Mouse (Mus musculus) hindbrain, embryonic 14.5 days (tissue): Measurements from ENCODE around the gene Ctrb1. TPM values are rescaled to one million over a fixed set of nuclear protein-coding genes. Genes with fewer than 3 reads are reported as not detected.

Experiments
- ATAC-seq: fragments of 200-750 bp; cut with Nextera tagmentation; 2 replicates; pipeline ENCODE4 v1.8.0; 2017; ENCODE audit warnings: moderate number of reproducible peaks, mild to moderate bottlenecking, moderate TSS enrichment, moderate library complexity; ENCODE audit not compliant: low FRiP score
- DNase-seq: peaks from one replicate; pipeline ENCODE4 v3.0.0-alpha.2; 2015; ENCODE audit warnings: low spot score
- H3K27ac ChIP-seq: fragments of 300-500 bp; sonication (generic); 2 replicates; pipeline ENCODE4 v1.5.1; 2014; ENCODE audit warnings: mild to moderate bottlenecking, moderate library complexity
- H3K27me3 ChIP-seq: fragments of 300-500 bp; sonication (generic); 2 replicates; pipeline ENCODE4 v1.6.1; 2014; ENCODE audit warnings: mild to moderate bottlenecking, low read length, mixed read lengths; ENCODE audit not compliant: control insufficient read depth, insufficient read depth
- H3K36me3 ChIP-seq: fragments of 300-500 bp; sonication (generic); replicated peaks from 2 replicates; pipeline ENCODE4 v1.6.1; 2014; ENCODE audit not compliant: control insufficient read depth, insufficient read depth
- H3K4me1 ChIP-seq: fragments of 300-500 bp; sonication (generic); replicated peaks from 2 replicates; pipeline ENCODE4 v1.6.1; 2014; ENCODE audit warnings: antibody characterized with exemption, low read length, mixed read lengths; ENCODE audit not compliant: control insufficient read depth, insufficient read depth
- H3K4me2 ChIP-seq: fragments of 300-500 bp; sonication (generic); replicated peaks from 2 replicates; pipeline ENCODE4 v1.6.1; 2014; ENCODE audit warnings: mild to moderate bottlenecking, moderate library complexity
- H3K4me3 ChIP-seq: fragments of 300-500 bp; sonication (generic); replicated peaks from 2 replicates; pipeline ENCODE4 v1.5.1; 2014; ENCODE audit warnings: mild to moderate bottlenecking, low read length
- H3K9ac ChIP-seq: fragments of 300-500 bp; sonication (generic); 2 replicates; pipeline ENCODE4 v1.6.1; 2014
- H3K9me3 ChIP-seq: fragments of 300-500 bp; sonication (generic); 2 replicates; pipeline ENCODE4 v1.6.1; 2016; ENCODE audit warnings: low read length; ENCODE audit not compliant: control insufficient read depth
- WGBS: fragments of 180-500 bp; shearing (Covaris S2); extraction: QIAGEN DNeasy Blood & Tissue Kit; methylation state at CpG from one replicate; pipeline ENCODE4 v1.1.7; 2014; 5-methylcytosine and 5-hydroxymethylcytosine counted together
- polyA plus RNA-seq: library from polyadenylated mRNA; unstranded; fragments of >200 nt; fragmentation: Nextera tagmentation; extraction: Ambion mirVana; gene quantifications from 2 replicates; pipeline ENCODE4 v1.2.1, GENCODE M21; 2014

Ctrb1 gene
- polyA plus RNA-seq, 1 experiment from 2014 or later = not detected

DNA sequence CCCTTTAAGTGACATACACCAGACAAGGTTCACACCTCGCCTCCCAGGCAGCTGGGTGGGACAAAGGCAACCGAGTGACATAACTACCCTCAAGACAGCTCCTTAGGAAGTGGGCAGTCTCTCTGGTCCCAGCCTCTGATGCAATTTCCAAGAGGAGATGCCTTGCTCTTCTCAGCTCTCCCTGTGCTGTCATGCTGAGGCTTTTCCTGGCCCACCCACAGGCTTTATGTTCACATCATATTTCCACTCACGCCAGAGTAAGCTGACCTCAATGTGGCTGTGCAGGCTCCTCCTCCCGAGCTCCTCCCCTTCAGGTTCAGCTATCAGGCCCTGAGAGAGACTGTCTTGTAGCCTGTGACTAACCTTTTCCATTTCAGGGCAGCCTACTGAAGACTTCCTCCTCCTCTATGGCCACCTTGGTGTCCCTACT is 29.3 kb upstream of the Ctrb1 start:
- Histone ChIP-seq H3K27ac (no peak overlapping the region), H3K9me3 (no peaks in the 10 kb centered on the region), H3K36me3 (peaks cover 28% of the 10 kb centered on the region), H3K27me3 (no peaks in the 10 kb centered on the region), H3K4me1 (peaks cover 26% of the 10 kb centered on the region), H3K4me3 (no peak overlapping the region), H3K4me2 (no peak overlapping the region), H3K9ac (no peak overlapping the region)
- ATAC-seq = no peak
- 66% methylated on average over 4 of the region's 4 CpGs for WGBS
- DNase-seq = no peak

DNA sequence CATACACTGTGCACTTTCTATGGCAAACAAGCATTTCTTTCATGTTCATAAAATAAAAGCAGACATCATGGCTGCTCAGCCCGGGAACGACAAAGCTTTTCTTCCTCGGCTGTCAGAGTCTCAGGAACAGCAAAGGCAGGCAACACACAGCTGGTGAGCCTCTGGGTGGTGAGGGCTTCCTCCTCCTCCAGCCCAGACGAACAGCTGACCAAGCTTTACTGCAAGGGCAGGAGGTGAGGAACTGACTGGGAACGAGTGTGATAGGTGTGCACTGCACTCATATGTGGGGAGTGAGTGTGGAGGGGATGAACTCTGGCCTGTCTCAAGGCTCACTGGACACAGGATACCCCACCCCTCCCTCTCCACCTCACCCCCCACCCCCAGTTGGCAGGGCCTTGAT is 28.1 kb upstream of the Ctrb1 start:
- Histone ChIP-seq H3K4me3 (no peak overlapping the region), H3K9me3 (no peaks in the 10 kb centered on the region), H3K36me3 (peaks cover 40% of the 10 kb centered on the region), H3K27me3 (no peaks in the 10 kb centered on the region), H3K4me1 (peaks cover 26% of the 10 kb centered on the region), H3K9ac (no peak overlapping the region), H3K27ac (peak overlapping the region; percentile 69), H3K4me2 (no peak overlapping the region)
- no peak for ATAC-seq
- 38% methylated on average over 5 of the region's 5 CpGs for WGBS
- DNase-seq = no peak

DNA sequence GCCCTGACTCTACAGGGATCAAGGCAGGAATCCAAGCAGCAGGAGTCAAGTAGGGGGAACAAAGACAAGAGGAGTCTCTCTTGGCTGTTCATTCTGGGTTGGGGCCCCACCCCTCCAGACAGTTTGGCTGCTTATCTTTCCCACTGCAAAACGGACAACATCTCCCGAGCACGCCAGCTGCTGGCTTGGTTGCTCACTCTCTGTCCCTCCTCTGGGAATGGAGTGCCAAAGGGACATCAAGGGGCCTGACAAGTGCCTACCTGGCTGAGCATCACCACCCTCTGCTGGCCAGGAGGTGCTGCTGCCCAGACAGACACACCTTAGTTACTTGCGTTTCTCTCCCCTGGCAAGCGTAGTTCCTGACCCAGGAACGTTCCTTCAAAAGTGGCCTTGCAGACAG is 27.1 kb upstream of the Ctrb1 start:
- DNase-seq = no peak
- no peaks in the 10 kb centered on the region for H3K9me3 ChIP-seq
- peaks cover 26% of the 10 kb centered on the region for H3K4me1 ChIP-seq

DNA sequence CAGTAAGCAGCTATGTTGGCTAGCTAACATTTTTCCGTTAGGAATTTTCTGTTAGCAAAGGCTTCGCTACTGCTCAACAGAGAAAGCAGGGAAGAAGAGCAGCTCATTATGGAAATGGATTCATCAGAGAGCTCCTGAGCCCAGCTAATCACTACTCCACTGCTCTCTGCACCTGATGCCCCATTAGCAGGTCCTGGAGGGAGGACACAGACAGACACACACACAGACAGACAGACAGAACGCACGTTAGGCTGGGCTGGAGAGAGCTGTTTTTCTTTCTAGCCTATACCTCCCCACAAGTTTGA is 26.6 kb upstream of the Ctrb1 start:
- H3K4me2 ChIP-seq = peak overlapping the region; percentile 30; the same call in 1 of the 2 replicates
- H3K27ac ChIP-seq = peak overlapping the region; percentile 95
- peaks cover 26% of the 10 kb centered on the region for H3K4me1 ChIP-seq
- ATAC-seq (no peak), DNase-seq (peak; percentile 46)
- 21% methylated on average over 4 of the region's 4 CpGs for WGBS
- no peaks in the 10 kb centered on the region for H3K27me3 ChIP-seq
- H3K9ac ChIP-seq = peak overlapping the region; percentile 48
- no peak overlapping the region for H3K4me3 ChIP-seq
- H3K9me3 ChIP-seq = no peaks in the 10 kb centered on the region
- peaks cover 55% of the 10 kb centered on the region for H3K36me3 ChIP-seq

More for the DNA sequence above, 27.1 kb upstream of the Ctrb1 start:
- WGBS = 42% methylated on average over 6 of the region's 6 CpGs
- Histone ChIP-seq H3K36me3 (peaks cover 51% of the 10 kb centered on the region), H3K27ac (peak overlapping the region; percentile 95), H3K27me3 (no peaks in the 10 kb centered on the region), H3K4me3 (no peak overlapping the region), H3K9ac (peak overlapping the region; percentile 48), H3K4me2 (no peak overlapping the region)
- no peak for ATAC-seq

DNA sequence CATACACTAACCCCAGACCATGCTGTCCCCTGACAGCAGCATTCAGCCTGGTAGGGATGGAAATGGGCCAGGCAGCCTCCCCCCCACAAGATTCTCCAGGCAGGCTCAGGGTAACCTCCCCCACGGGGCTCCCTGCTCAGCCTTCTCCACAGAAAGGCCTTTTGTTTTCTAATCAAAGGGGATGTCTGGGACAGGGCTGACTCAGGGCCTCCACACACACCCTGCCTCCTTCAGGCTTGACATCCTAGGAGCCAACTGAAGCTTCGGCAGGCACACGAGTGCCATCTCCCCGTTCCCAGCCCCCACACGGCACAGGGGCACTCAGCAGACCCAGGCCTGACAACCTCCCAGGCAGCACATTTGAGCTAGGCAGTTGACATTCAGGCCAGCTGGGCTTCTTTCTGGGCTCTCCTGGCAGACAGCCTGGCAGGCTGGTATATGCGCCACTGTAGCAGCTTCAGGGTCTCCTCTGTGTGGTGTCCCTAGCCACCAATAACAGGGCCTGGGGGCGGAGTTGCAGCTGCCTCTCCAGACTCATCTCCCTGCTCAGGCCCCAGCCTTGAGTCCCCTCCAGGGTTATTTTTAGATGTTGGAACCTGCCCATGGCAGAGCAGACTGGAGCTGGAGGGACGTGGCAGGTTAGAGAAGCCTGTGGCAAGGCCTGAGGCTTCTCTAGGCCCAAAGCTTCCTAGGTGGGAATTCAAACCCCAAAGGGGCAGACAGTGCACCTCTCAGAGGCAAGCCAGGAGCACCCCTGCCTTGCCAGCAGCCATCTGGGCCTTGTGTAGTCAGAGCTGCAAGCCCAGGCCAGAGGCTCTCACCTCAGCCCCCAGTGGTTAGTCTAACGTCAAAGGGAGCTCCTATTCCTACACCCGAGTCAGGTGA is 26.0 kb upstream of the Ctrb1 start:
- Histone ChIP-seq H3K36me3 (peaks cover 61% of the 10 kb centered on the region), H3K27ac (peak overlapping the region; percentile 95), H3K4me3 (no peak overlapping the region), H3K9ac (peak overlapping the region; percentile 48), H3K4me1 (peaks cover 26% of the 10 kb centered on the region), H3K27me3 (no peaks in the 10 kb centered on the region), H3K4me2 (peak overlapping the region; percentile 30), H3K9me3 (no peaks in the 10 kb centered on the region)
- peak; percentile 86 for ATAC-seq
- 17% methylated on average over 10 of the region's 10 CpGs for WGBS
- peak; percentile 66 for DNase-seq

DNA sequence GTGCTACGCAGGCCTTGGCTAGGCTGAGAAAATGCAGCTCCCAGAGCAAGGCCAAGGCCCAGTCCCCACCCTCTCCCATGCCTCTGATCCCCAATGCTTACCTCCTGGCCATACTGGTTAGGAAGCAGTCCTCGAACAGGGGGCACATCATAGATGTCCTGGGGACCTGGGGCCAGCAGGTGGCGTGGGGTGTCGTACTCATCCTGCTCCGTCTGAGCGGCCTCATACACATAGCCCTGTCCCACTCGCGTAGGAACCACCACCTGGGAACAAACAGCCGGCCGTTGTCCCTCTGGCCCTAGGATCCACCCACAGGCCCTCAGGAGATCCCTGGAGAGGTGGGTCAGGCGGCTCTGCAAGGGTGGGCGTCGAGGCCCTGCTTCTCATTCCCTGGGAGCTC is 24.7 kb upstream of the Ctrb1 start:
- peaks cover 26% of the 10 kb centered on the region for H3K4me1 ChIP-seq
- 73% methylated on average over 13 of the region's 13 CpGs for WGBS
- ATAC-seq (no peak), DNase-seq (no peak)
- no peaks in the 10 kb centered on the region for H3K9me3 ChIP-seq
- H3K36me3 ChIP-seq = peaks cover 67% of the 10 kb centered on the region
- H3K4me3 ChIP-seq = no peak overlapping the region
- H3K27ac ChIP-seq = peak overlapping the region; percentile 95; the same call in 1 of the 2 replicates
- 0 out of 2 replicates have a peak overlapping the region, but pooled peaks have one; percentile 48 for H3K9ac ChIP-seq
- no peak overlapping the region for H3K4me2 ChIP-seq
- no peaks in the 10 kb centered on the region for H3K27me3 ChIP-seq

DNA sequence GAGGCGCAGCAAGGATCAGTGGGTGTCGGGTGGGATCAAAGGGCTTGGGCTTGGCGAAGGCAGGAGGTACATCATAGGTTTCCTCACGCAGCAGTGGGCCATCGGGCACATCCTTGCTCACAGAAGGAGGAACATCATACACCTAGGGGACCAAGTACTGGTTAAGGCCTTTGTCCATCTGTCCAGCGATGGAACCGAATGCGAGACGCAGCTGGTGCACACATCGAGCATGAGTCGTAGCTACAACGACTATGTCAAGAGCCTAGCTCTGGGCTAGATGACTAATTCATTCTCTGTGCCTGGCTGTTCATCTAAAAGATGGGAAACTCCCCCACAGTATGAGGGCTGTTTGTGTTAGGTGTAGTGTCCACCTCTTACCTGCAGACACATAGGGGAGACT is 23.5 kb upstream of the Ctrb1 start:
- Histone ChIP-seq H3K4me2 (no peak overlapping the region), H3K4me1 (peaks cover 26% of the 10 kb centered on the region), H3K9ac (no peak overlapping the region), H3K36me3 (peaks cover 67% of the 10 kb centered on the region), H3K4me3 (no peak overlapping the region), H3K9me3 (no peaks in the 10 kb centered on the region), H3K27ac (no peak overlapping the region), H3K27me3 (no peaks in the 10 kb centered on the region)
- WGBS = 95% methylated on average over 12 of the region's 12 CpGs
- DNase-seq (no peak), ATAC-seq (no peak)

DNA sequence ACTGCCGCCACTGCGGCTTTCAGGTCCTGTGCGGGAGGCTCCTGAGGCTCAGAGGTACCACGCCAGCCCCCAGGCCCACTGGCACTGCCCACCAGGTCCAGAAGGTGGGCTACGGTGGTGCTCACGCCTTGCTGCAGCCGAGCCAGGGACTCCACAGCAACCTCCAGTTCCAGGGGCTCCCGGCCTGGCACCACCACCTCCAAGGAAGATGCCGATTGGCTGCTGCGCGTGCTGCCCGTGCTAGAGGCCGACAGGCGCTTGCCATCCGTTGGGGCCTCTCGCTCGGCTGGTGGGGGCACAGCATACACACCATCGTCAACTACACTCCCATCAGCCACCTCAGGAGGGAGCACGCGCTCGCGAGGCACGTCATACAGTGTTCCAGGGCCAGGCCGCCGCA is 23.0 kb upstream of the Ctrb1 start:
- H3K27me3 ChIP-seq = no peaks in the 10 kb centered on the region
- DNase-seq (no peak), ATAC-seq (no peak)
- H3K4me3 ChIP-seq = no peak overlapping the region
- no peak overlapping the region for H3K27ac ChIP-seq
- H3K4me2 ChIP-seq = no peak overlapping the region
- no peaks in the 10 kb centered on the region for H3K9me3 ChIP-seq
- no peak overlapping the region for H3K9ac ChIP-seq
- peaks cover 26% of the 10 kb centered on the region for H3K4me1 ChIP-seq
- 92% methylated on average over 25 of the region's 25 CpGs for WGBS
- peaks cover 67% of the 10 kb centered on the region for H3K36me3 ChIP-seq

DNA sequence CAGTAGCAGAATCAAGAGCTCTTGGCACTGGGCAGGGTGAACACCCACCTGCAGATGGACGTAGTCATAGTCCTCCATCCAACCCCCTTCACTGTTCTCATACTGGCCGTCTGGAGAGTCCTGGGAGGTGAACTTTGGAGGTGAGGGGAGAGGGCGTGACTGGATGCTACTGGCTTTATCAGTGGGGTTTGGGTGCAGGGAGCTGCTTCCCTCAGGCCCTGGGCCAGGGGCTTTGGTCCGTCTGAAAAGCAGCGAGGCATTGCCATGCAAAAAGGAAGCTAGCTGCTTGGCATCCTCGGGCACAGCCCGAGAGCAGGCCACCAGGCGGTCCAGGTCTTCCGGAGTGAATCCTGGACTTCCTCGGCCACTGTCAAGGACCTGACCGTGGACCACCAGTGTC is 22.5 kb upstream of the Ctrb1 start:
- Histone ChIP-seq H3K4me2 (no peak overlapping the region), H3K4me1 (peaks cover 26% of the 10 kb centered on the region), H3K27ac (no peak overlapping the region), H3K9me3 (no peaks in the 10 kb centered on the region), H3K4me3 (no peak overlapping the region), H3K36me3 (peaks cover 67% of the 10 kb centered on the region), H3K9ac (no peak overlapping the region), H3K27me3 (no peaks in the 10 kb centered on the region)
- ATAC-seq (no peak), DNase-seq (no peak)
- WGBS = 95% methylated on average over 11 of the region's 11 CpGs
